Mouse (Mus musculus) heart, postnatal 36 days (tissue): ENCODE results near the gene Srpk2. TPM values are rescaled to one million over a fixed set of nuclear protein-coding genes. Genes with fewer than 3 reads are reported as not detected.
A peak's percentile ranks its signal among the peaks of the same experiment; 100 is the strongest.
"Not testable (repeated sequence)": the region's sequence is repeated elsewhere in the genome, so short reads cannot be mapped to it uniquely, and the experiment has no call there.

Experiments used
- DNase-seq, 2 experiments: peaks; one replicate each; pipeline ENCODE4 v3.0.0; 2021 to 2022
- intact Hi-C: fragments of 180-260 bp; cut with DNase I; formaldehyde crosslinking; loops from one replicate; pipeline ENCODE4 v1.15.1; 2025
- total RNA-seq, 2 experiments: library from RNA; stranded (reverse); gene quantifications; 2 replicates each; pipeline ENCODE4 v1.2.3; 2021

Gene Srpk2
- 10 to 100 TPM; 35.9 to 36.5 TPM for total RNA-seq

GRCm38 (mm10) chr5:23684517-23684916 lies at the start of gene Srpk2:
Gene Srpk2 (minus strand): TSS chr5:23684617.
- intact Hi-C loops = no loop called here

GRCm38 (mm10) chr5:23721956-23722355 lies 37.5 kb upstream of the Srpk2 start:
- intact Hi-C loops = no loop called here
- DNase-seq = no peak

More at GRCm38 (mm10) chr5:23684517-23684916, at the start of gene Srpk2:
- DNase-seq = no peak

DNA sequence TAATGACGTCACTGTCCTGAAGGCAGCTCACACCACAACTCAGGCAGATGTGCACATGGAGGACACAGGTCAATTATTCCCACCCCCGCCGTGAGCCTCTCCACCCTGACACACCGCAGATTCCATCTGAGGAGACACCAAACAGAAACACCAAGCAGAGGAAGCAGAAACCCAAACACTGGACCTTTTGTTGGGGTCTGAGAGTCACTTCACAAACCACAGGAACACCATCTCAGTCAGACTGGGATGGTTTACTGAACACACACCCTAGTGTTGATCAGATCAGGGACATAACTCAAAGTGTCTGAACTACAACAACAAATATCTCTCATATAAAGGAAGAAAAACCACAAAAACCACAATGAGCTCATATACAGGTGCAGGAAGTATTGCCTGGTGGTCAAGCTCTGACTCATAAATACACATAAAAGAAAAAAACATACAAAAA lies 34.5 kb upstream of the Srpk2 start:
- no peak for DNase-seq
- intact Hi-C loops = no loop called here

GRCm38 (mm10) chr5:23718182-23718534 lies 33.7 kb upstream of the Srpk2 start:
- DNase-seq = no peak
- intact Hi-C loops = no loop called here

DNA sequence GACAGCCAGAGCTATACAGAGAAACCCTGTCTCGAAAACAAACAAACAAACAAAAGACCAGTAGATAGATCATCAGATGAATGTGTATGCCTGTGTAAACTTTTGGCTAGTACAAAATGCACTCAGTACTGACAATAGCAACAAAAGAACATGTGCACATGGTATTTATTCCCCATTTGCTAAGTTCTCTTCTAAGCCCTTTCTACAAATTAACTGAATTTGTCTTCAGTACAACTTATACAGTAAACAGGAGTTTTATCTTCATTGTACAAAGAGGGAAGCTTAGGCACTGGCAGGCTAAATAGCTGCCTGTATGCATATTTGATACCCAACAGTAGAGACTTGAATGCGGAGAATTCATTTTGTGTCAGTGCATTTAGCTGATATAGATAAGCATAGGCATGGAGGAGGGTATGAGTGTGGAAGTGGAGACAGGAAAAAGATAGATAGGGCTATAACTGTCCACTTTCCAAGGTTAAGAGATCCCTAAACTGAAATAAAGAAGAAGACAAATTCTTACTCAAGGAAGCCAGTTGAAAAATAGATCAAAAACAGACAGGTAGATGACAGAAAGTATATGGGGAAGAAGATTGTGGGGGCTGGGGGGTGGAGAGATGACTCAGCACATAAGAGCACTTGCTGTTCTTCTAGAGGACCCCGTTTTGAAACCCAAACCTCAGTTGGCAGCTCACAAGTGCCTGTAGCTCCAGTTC lies 33.2 kb upstream of the Srpk2 start:
- intact Hi-C loops = no loop called here

GRCm38 (mm10) chr5:23713401-23714335 lies 29.3 kb upstream of the Srpk2 start:
- intact Hi-C loops = loop anchor here (2.0 kb wide), 1 partner anchor 37 kb away; no protein-coding TSS in a partner anchor
- DNase-seq = no peak

More for the DNA sequence above, 33.2 kb upstream of the Srpk2 start:
- DNase-seq = no peak

DNA sequence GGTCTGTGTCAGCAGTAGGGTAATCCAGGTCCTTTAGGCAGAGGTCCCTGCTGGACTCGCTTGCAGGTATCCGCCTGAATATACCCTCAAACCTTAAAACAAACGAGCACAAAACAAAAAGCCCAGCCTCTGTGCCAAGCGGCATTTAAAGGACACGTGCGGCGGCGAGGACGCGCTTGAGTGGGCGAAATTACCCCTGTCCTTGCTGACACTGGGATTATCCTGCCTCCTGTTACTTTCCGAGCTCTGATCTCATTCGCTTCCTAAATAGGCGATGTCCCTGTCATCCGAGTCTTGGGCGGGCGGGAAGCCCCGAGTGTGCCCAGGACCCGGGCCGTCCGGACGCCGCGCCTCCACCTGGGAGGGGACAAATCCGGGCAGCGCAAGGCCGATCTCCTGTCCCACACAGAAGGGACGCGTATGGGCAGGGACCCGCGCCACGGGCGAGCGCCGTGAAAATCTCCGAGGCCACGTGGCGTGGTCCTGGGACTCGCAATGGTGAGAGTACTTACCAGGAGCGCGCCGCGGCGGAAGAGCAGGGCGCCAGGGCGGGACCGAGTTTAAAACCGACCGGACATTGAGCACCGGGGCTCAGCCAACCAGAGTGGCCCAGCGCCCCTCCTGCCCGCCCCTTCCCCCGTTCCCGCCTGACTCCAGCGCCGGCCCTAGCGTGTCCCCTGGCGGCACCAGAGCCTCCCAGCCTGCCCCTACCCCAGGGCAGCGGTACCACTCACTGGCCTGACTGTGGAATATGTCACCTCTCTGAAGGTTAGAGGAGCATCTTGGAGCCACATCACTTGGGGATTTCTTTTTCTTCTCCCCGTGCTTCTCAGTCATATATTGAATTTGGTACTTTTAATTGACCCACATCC lies 27.9 kb upstream of the Srpk2 start:
- DNase-seq = peak; percentile 79 to 82
- intact Hi-C loops = loop anchor here (2.0 kb wide), 1 partner anchor 36 kb away; no protein-coding TSS in a partner anchor

- peak in 1 of 2 experiments; percentile 5 for DNase-seq
- intact Hi-C loops = loop anchor here (2.0 kb wide), 1 partner anchor 35 kb away; no protein-coding TSS in a partner anchor
Observed at GRCm38 (mm10) chr5:23711671-23712129, 27.3 kb upstream of the Srpk2 start.

DNA sequence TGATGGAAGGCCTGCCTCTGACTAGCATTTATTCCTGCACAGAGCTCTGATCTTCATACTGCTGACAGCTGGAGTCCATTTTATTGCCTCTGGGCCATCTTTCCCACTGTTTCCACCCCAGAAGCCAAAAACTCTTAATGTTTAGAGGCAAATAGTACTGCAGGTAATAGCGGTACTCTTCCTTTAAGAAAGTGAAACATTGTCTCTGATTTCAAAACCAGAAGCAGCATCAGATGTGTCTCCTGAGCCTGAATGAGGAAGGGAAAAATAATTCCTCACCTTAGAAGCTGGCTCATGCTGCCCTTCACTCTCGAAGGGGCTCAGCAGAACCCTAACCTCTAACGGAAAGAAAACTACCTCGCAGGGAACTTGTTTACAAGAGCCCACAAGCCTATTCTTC lies 26.8 kb upstream of the Srpk2 start:
- DNase-seq = no peak
- intact Hi-C loops = no loop called here

GRCm38 (mm10) chr5:23709661-23710060 lies 25.2 kb upstream of the Srpk2 start:
- no peak for DNase-seq
- intact Hi-C loops = no loop called here

DNA sequence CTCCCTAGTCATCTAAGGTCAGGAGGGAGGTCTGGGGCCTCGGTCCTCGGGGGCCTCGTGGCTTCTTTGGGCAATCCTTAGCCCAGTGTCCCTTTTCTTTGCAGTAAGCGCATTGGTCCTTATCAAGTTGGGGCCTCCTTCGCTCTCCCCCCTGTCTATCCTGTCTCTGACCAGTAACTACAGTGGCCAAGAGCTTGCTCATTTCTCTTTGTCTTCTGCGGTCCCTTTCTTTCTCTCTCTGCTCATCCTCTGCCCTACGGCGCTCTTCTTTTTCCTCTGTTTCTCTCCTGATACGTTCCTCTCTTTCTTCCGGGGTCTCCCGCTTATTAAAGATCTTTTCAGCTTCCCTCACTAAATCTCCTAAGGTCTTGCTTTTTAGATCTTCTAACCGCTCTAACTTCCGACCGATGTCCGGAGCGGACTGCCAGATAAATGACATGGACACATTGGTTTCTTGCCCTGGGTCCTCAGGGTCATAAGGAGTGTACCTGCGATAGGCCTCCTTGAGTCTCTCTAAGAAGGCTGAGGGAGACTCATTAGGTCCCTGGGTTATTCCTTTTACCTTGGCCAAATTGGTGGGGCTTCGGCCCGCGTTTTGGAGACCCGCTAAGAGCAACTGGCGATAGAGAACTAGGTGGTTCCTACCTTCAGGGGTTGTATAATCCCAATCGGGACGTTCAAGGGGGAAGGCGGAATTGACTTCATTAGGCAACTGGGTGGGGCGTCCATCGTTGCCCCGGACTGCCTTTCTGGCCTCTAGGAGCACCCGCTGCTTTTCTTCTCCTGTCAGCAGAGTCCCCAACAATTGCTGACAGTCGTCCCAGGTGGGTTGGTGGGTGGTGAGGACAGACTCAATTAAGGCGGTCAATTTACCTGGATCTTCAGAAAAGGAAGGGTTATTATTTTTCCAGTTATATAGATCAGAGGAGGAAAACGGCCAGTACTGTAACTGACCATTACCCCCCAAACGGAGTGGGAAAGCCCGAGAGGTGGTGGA lies 22.5 kb upstream of the Srpk2 start:
- DNase-seq, intact Hi-C loops: not testable (repeated sequence)

GRCm38 (mm10) chr5:23697457-23697856 lies 13.0 kb upstream of the Srpk2 start:
- intact Hi-C loops = no loop called here
- no peak for DNase-seq

DNA sequence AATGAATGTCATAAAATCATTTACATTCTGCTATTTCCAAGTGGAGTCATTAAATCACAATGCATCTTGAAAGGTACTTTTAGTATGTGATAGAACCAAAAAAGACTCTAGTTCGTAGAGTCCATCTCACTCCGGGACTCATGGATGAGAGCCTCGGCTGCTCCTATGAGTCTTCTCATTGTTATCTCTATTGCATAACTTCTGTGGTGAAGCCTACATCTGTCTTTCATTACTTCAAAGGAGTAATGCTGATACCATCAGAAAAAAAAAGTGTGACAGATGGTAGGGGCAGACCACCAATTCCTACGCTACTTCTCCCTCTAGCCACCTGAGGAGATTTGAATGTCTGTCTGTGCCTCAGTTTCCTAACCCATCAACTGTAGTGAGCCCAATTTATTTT lies 986 bp downstream of the Srpk2 start:
- DNase-seq = no peak
- intact Hi-C loops = no loop called here

DNA sequence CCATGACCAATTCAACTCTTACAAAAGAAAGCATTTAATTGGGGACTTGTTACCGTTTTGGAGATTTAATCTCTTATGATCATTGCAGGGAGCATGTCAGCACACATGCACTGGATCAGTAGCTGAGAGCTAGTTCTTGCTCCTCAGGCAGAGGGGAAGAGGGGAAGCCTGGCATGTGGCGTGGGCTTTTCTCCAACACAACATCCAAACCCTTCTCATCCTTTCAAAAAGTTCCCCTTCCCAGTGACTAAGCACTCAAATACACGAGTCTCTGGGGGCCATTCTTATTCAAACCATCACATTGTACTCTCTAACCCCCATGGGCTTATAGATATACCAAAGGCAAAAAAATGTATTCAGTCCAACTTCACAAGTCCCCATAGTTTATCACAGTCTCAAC lies 5.4 kb downstream of the Srpk2 start:
- DNase-seq = no peak
- intact Hi-C loops = no loop called here

GRCm38 (mm10) chr5:23677883-23678282 lies 6.5 kb downstream of the Srpk2 start:
- intact Hi-C loops = loop anchor here (2.0 kb wide), 1 partner anchor 35 kb away; no protein-coding TSS in a partner anchor
- no peak for DNase-seq

DNA sequence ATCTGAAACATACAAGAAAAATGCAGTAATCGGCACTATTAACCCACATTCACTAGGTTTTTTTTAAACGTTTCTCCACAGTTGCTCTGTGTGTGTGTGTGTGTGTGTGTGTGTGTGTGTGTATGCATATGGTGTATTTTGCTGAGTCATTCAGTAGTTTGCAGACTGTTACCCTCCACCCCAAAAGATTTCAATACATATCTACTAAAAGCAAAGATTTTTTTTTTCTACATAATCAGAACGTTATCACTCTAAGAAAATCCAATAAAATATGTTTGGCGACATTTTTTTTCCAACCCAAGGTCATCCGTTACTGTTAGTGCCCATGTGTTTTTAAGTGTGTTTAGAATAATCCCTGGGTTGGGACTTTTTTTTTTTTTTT lies 7.4 kb downstream of the Srpk2 start:
- no peak for DNase-seq
- intact Hi-C loops = loop anchor here (2.0 kb wide), 1 partner anchor 36 kb away; no protein-coding TSS in a partner anchor

GRCm38 (mm10) chr5:23676156-23677071 lies 8.0 kb downstream of the Srpk2 start:
- intact Hi-C loops = loop anchor here (2.0 kb wide), 1 partner anchor 36 kb away; no protein-coding TSS in a partner anchor

More at GRCm38 (mm10) chr5:23676156-23677071, 8.0 kb downstream of the Srpk2 start:
- peak in 1 of 2 experiments; percentile 17 for DNase-seq
